Mouse (Mus musculus) heart, adult 2 months (tissue): ENCODE data around the gene Tdrd6.

Experiments
- CTCF ChIP-seq: fragments of 200-600 bp; IDR thresholded peaks from 2 replicates; pipeline ENCODE4 v1.8.1; 2022; ENCODE audit warnings: antibody characterized with exemption, mild to moderate bottlenecking, moderate library complexity
- POLR2A ChIP-seq: fragments of 200-500 bp; IDR thresholded peaks from 2 replicates; pipeline ENCODE4 v1.6.1; 2011; ENCODE audit warnings: mild to moderate bottlenecking, low read depth, low read length, control low read depth; ENCODE audit not compliant: insufficient read depth

DNA sequence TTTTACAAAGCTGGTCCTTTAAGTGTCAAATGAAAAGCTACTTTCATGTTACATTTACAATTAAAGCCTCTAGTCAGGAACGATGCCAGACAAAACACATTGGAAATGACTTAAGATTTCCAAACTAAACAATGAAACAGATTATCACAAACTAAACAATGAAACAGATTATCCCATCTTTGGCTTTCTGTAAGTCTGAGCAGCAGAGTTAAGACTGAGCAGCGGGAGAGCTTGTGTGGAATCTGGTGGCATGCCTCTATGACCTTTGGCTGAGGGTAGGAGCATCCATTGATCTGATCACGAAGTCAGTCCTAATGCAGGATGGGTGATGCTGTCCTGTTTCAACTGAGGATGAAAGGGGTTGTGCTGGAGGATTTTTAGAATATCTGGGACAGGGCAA is 17.9 kb downstream of the Tdrd6 start:
- no peak for TF ChIP-seq CTCF
- TF ChIP-seq POLR2A, result no peak
